Mouse (Mus musculus): Measurements from ENCODE around the gene Ncln. TPM values are rescaled to one million over a fixed set of nuclear protein-coding genes. Genes with fewer than 3 reads are reported as not detected.

Ncln gene
- polyA plus RNA-seq, 1 experiment = 145 TPM

DNA sequence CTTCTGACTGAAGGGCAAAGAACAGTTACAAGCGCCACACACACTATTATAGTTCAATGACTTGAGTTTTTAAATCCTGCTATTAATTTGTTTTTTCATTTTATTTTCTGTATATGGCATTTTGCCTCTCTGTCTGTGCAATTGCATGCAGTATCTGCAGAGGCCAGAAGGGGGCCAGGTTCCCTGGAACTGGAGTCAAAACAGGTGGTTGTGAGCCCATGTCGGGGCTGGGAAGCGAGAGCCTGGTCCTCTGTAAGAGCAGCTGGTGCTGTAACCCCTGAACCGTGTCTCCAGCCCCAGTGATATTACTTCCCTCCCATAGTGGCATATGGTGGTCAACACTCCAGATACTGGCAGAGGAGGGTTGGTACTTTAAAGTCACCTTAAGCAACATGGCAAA, 22.4 kb upstream of the Ncln start:
- no peak for TF ChIP-seq FLI1 (IDR thresholded peaks at IDR 0.05; ENCODE audit: low read length)
- TF ChIP-seq GATA1 (IDR thresholded peaks at IDR 0.05; ENCODE audit: borderline replicate concordance, low read length) = no peak
- Histone ChIP-seq H3K9me3 (peaks cover 12% of the 10 kb centered on the region), H3K4me3 (replicated peaks) (peak overlapping the region; percentile 62), H3K4me1 (peaks cover 67% of the 10 kb centered on the region), H3K36me3 (replicated peaks; ENCODE audit: low read length) (peaks cover 43% of the 10 kb centered on the region), H3K27me3 (replicated peaks) (no peaks in the 10 kb centered on the region)

DNA sequence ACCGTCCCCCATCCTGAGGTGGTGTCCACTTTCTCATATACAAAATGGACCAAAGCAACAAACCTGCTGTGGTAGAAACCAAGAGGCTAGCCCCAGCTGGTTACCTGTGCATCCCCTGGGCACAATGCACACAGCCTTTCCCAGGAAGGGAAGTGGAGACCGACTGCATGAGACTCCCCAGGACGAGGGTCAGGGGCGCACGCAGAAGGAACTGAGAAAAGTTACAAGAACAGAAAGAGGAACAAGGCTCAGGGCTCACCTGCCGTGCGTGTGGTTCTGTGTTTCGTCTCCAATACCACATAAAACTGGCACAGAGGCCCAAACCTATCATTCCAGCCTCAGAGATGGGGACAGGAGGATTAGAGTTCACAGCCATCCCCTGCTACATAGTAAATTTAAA, 21.0 kb upstream of the Ncln start:
- Histone ChIP-seq H3K9me3 (peaks cover 12% of the 10 kb centered on the region), H3K4me1 (peaks cover 60% of the 10 kb centered on the region), H3K4me3 (replicated peaks) (no peak overlapping the region), H3K27me3 (replicated peaks) (no peaks in the 10 kb centered on the region), H3K36me3 (replicated peaks; ENCODE audit: low read length) (peaks cover 56% of the 10 kb centered on the region)
- TF ChIP-seq GATA1 (IDR thresholded peaks at IDR 0.05; ENCODE audit: borderline replicate concordance, low read length) = no peak
- TF ChIP-seq FLI1 (IDR thresholded peaks at IDR 0.05; ENCODE audit: low read length) = no peak

DNA sequence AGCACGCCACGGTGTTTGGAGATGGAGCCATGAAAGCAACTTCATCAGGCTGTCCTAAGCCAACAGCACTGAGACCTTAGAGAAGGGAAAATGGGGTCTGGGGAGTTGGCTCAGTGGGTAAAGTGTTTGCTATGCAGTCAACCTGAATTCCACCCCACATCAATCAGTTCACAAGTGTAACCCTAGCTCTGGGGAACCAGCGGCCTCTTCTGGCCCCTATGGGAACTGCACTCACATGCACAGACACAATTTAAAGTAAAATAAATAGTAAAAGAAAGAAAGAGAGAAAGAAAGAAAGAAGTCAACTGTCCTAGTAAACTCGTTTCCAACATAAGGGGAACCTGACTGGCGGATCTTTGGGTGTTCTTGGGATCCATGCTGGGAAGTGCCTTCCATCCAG, 17.6 kb upstream of the Ncln start:
- Histone ChIP-seq H3K4me3 (replicated peaks) (no peak overlapping the region), H3K4me1 (peaks cover 46% of the 10 kb centered on the region), H3K27me3 (replicated peaks) (no peaks in the 10 kb centered on the region), H3K9me3 (peaks cover 12% of the 10 kb centered on the region), H3K36me3 (replicated peaks; ENCODE audit: low read length) (peaks cover 81% of the 10 kb centered on the region)
- TF ChIP-seq FLI1 (IDR thresholded peaks at IDR 0.05; ENCODE audit: low read length) (no peak), GATA1 (IDR thresholded peaks at IDR 0.05; ENCODE audit: borderline replicate concordance, low read length) (no peak)

DNA sequence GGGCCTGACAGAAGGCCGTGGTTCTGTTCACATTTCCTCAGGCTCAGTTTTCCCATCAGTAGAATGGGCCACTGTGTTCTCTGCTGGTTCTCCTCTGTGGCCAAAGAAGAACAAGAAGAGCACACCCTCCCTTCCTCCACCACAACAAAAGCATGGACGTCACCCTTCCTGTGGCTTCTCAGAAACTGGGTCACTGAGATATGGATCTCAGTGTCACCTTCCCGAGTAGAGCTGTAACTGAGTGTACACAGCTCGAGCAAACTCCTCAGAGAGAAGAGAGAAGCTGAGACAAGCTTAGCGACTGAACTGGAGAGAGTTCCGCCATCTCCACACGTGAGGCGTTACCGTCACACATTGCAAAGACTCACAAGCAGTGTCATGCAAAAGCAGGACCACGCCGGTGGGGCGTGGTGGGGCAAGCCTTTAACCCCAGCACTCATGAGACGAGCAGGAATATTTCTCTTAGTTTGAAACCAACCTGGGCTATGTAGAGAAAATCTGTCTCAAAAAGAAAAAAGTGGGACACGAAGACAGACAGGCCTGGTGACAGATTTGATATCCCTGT, 14.1 kb upstream of the Ncln start:
- H3K36me3 ChIP-seq (replicated peaks; ENCODE audit: low read length) = peaks cover 94% of the 10 kb centered on the region
- no peaks in the 10 kb centered on the region for H3K27me3 ChIP-seq (replicated peaks)
- H3K4me3 ChIP-seq (replicated peaks) = no peak overlapping the region
- no peak for TF ChIP-seq GATA1 (IDR thresholded peaks at IDR 0.05; ENCODE audit: borderline replicate concordance, low read length)
- no peak for TF ChIP-seq FLI1 (IDR thresholded peaks at IDR 0.05; ENCODE audit: low read length)
- H3K9me3 ChIP-seq = peaks cover 13% of the 10 kb centered on the region
- H3K4me1 ChIP-seq = peaks cover 51% of the 10 kb centered on the region

DNA sequence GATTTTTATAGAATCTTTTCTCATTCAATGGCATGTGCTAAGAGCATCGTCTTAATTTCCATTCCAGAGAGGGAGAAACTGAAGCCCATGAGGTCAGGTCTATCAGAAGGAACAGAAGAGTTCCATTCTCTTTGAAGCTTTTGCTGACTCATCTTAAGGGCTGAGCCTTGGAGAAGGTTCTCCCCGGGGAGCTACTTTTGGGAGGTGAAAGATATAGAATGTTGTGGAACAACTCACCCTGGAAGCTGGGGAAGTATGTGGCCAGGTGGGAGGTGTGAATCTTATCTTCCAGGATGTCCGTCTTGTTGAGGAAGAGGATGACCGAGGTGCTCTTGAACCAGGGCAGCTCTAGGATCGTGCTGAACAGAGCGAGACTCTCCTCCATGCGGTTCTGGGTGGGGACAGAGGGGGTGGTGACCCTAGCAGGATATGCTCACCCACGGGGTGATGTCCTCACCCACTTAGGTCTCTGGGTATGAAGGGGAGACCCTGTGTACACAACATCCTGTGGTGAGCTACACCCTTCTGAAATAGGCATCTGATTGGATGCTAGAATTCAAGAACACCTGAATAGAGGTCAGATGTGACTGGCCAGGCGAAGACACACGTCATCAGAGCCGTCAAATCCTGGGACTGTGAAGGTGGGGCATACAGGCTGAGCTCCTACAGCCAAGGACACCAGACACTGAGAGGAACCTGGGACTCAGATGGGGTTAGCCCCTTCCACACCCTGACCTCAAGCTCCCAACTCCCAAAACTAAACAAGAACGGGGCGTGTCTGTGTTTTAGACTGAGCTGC, 11.7 kb upstream of the Ncln start:
- Histone ChIP-seq H3K4me1 (peaks cover 67% of the 10 kb centered on the region), H3K27me3 (replicated peaks) (no peaks in the 10 kb centered on the region), H3K9me3 (peaks cover 6% of the 10 kb centered on the region), H3K36me3 (replicated peaks; ENCODE audit: low read length) (peaks cover 94% of the 10 kb centered on the region), H3K4me3 (replicated peaks) (no peak overlapping the region)
- TF ChIP-seq GATA1 (IDR thresholded peaks at IDR 0.05; ENCODE audit: borderline replicate concordance, low read length) (no peak), FLI1 (IDR thresholded peaks at IDR 0.05; ENCODE audit: low read length) (no peak)

DNA sequence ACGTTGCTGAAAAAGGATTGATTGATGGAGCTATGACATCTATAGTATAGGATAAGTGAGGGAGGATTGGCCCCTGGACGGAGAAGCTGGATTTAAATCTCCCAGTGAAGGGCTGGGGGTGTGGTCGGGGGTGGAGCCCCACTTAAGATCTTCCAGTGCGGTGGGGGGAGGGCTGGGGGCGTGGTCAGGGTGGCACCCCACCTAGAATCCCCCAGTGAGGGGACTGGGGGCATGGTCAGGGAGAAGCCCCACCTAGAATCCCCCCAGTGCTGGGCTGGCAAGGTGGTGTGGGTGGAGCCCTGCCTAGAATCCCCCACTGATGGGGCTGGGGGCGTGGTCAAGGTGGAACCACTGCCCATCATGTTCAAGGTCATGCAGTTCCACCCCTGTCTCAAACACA, 10.9 kb upstream of the Ncln start:
- Histone ChIP-seq H3K4me1 (peaks cover 70% of the 10 kb centered on the region), H3K27me3 (replicated peaks) (no peaks in the 10 kb centered on the region), H3K36me3 (replicated peaks; ENCODE audit: low read length) (peaks cover 94% of the 10 kb centered on the region), H3K4me3 (replicated peaks) (no peak overlapping the region), H3K9me3 (peaks cover 6% of the 10 kb centered on the region)
- TF ChIP-seq FLI1 (IDR thresholded peaks at IDR 0.05; ENCODE audit: low read length) (no peak), GATA1 (IDR thresholded peaks at IDR 0.05; ENCODE audit: borderline replicate concordance, low read length) (no peak)

DNA sequence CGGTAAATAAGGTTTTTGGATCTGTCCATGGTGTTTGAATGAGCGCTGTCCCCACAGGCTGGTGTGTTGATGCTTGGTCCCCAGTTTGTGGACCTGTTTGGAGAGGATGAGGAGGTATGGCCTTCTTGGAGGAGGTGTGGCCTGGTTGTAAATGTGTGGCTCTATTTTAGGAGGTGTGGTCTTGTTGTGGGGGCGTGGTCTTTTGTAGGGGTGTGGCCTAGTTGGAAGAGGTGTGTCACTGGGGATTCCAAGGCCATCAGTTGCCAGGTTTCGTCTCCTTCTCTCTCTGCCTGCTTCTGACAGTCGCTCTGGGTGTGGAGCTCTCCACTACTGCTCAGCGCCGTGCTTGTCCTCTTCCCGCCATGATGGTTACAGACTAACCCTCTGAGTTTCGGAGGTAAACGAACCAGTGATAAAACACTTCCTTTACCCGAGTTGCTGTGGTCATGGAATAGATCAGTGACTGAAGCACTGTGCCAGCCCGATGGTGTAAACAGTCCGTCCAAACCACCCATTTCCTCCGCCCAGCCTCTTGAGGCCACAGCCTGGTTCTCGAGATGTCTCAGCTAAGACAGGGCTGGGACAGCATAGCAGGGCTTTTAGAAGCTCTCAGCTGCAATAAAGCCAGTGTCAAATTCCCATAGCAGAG, 8.9 kb upstream of the Ncln start:
- TF ChIP-seq FLI1 (IDR thresholded peaks at IDR 0.05; ENCODE audit: low read length) = no peak
- no peak for TF ChIP-seq GATA1 (IDR thresholded peaks at IDR 0.05; ENCODE audit: borderline replicate concordance, low read length)
- Histone ChIP-seq H3K36me3 (replicated peaks; ENCODE audit: low read length) (peaks cover 89% of the 10 kb centered on the region), H3K9me3 (peaks cover 6% of the 10 kb centered on the region), H3K4me3 (replicated peaks) (no peak overlapping the region), H3K27me3 (replicated peaks) (no peaks in the 10 kb centered on the region), H3K4me1 (peaks cover 77% of the 10 kb centered on the region)

DNA sequence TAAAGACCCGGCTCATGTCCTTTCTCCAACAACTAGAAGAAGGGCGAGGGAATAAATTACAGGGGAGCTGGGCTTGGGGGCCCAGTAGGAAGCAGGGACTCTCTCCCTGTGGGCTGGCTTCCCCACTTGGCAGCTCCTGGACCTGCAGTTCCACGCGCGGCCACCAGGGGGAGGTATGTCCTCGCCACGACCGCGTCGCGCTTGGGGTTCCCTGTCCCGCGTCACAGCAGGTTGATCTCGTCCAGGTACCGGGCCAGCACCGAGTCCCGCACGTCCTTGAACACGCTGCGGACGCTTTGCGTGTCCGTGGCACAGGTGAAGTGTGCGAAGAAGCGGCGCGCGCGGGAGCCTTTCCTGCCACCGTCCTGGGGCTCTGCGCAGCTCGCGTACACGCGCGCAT, 6.5 kb upstream of the Ncln start:
- Histone ChIP-seq H3K36me3 (replicated peaks; ENCODE audit: low read length) (peaks cover 64% of the 10 kb centered on the region), H3K9me3 (peaks cover 6% of the 10 kb centered on the region), H3K27me3 (replicated peaks) (no peaks in the 10 kb centered on the region), H3K4me1 (peaks cover 81% of the 10 kb centered on the region), H3K4me3 (replicated peaks) (peak overlapping the region; percentile 84)
- no peak for TF ChIP-seq FLI1 (IDR thresholded peaks at IDR 0.05; ENCODE audit: low read length)
- TF ChIP-seq GATA1 (IDR thresholded peaks at IDR 0.05; ENCODE audit: borderline replicate concordance, low read length) = no peak

DNA sequence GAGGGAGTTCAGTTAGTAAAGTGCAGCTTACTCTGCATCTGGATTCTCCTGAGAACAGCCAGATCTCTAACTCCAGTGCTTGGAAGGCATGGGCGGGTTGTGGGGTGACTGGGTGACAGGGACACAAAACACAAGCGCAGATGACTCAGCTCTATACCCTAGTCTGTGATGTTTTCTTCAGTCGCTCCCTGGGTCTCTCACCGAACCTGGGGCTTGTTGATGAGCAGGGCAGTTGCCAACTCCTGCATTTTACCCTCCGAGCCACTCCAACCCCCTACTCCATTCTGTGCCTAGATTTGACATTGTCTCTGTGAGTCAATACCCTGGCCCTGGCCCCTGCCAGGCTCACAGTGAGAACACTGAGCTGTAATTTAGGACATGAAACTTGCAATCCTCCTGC, 5.7 kb upstream of the Ncln start:
- Histone ChIP-seq H3K27me3 (replicated peaks) (no peaks in the 10 kb centered on the region), H3K9me3 (peaks cover 6% of the 10 kb centered on the region), H3K36me3 (replicated peaks; ENCODE audit: low read length) (peaks cover 57% of the 10 kb centered on the region), H3K4me1 (peaks cover 83% of the 10 kb centered on the region), H3K4me3 (replicated peaks) (no peak overlapping the region)
- TF ChIP-seq FLI1 (IDR thresholded peaks at IDR 0.05; ENCODE audit: low read length) = no peak
- TF ChIP-seq GATA1 (IDR thresholded peaks at IDR 0.05; ENCODE audit: borderline replicate concordance, low read length) = no peak

DNA sequence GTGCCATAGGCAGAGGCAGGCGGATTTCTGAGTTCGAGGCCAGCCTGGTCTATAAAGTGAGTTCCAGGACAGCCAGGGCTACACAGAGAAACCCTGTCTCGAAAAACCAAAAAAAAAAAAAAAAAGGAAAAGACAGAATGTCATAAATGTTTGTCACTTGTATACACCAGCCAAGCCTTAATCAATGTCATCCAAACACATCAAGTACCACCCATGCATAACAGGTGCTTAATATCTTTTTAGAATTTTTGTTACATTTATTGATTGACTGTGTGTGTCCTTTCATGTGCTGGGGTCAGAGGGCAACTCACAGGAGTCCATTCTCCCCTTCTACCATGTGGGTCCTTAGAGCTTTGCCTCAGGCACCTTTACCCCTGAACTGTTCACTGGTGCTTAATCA, 3.8 kb upstream of the Ncln start, which contains the start of gene S1pr4:
Gene S1pr4 (minus strand): TSS at position 101 of the 400 bp plus-strand sequence.
- no peaks in the 10 kb centered on the region for H3K27me3 ChIP-seq (replicated peaks)
- peak within 1 kb of the TSS; percentile 100 for H3K4me3 ChIP-seq (replicated peaks)
- H3K9me3 ChIP-seq = peaks cover 2% of the 10 kb centered on the region
- peaks cover 41% of the 10 kb centered on the region for H3K36me3 ChIP-seq (replicated peaks; ENCODE audit: low read length)
- no peak for TF ChIP-seq FLI1 (IDR thresholded peaks at IDR 0.05; ENCODE audit: low read length)
- TF ChIP-seq GATA1 (IDR thresholded peaks at IDR 0.05; ENCODE audit: borderline replicate concordance, low read length) = no peak
- H3K4me1 ChIP-seq = peaks cover 80% of the 10 kb centered on the region

All from megakaryocyte, embryonic 14.5 days (primary cell).